Mouse (Mus musculus): Measurements from ENCODE around the gene Tmprss7. TPM values are rescaled to one million over a fixed set of nuclear protein-coding genes. Genes with fewer than 3 reads are reported as not detected.

Tmprss7 gene
- polyA plus RNA-seq, 1 experiment: 0.20 TPM

DNA sequence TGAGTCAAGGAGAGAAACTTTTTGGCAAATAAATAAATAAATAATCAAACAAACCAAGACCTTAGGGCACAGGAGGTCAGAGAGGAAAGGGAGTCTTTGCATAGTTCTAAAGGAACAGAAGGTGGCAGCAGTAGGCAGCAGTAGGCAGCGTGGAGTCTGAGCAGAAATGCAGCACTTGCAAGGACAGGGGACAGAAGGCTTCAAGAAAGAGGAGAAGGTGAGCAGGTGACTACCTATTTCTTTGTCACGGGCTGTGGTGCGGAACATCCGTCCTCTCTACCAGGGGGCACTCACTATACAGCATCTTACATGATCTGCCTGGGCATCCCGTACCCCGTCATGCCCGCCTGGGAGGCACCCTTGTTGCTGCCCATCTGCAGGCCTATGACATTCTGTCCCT, 17.8 kb upstream of the Tmprss7 start:
- Histone ChIP-seq H3K27me3 (ENCODE audit: control insufficient read depth, insufficient read depth, low read length) (no peaks in the 10 kb centered on the region), H3K4me1 (ENCODE audit: control insufficient read depth, insufficient read depth, insufficient read length, low read length) (no peaks in the 10 kb centered on the region), H3K27ac (ENCODE audit: insufficient read depth, low read depth, low read length) (no peak overlapping the region), H3K4me3 (ENCODE audit: low read depth, low read length) (no peak overlapping the region), H3K36me3 (ENCODE audit: control insufficient read depth, insufficient read depth, low read length) (no peaks in the 10 kb centered on the region)
- TF ChIP-seq CTCF (IDR thresholded peaks at IDR 0.05; ENCODE audit: extremely low read depth, insufficient read length, insufficient replicate concordance, low read depth, low read length) (peak; percentile 35; the same call in 1 of the 2 replicates), POLR2A (IDR thresholded peaks at IDR 0.05; ENCODE audit: low read depth, low read length) (no peak)
- WGBS: 69% methylated on average over 7 of the region's 7 CpGs

- Histone ChIP-seq H3K27ac (ENCODE audit: insufficient read depth, low read depth, low read length) (no peak overlapping the region), H3K4me1 (ENCODE audit: control insufficient read depth, insufficient read depth, insufficient read length, low read length) (no peaks in the 10 kb centered on the region), H3K36me3 (ENCODE audit: control insufficient read depth, insufficient read depth, low read length) (no peaks in the 10 kb centered on the region), H3K4me3 (ENCODE audit: low read depth, low read length) (no peak overlapping the region), H3K27me3 (ENCODE audit: control insufficient read depth, insufficient read depth, low read length) (no peaks in the 10 kb centered on the region)
- 71% methylated on average over 5 of the region's 5 CpGs for WGBS
- TF ChIP-seq POLR2A (IDR thresholded peaks at IDR 0.05; ENCODE audit: low read depth, low read length) (no peak), CTCF (IDR thresholded peaks at IDR 0.05; ENCODE audit: extremely low read depth, insufficient read length, insufficient replicate concordance, low read depth, low read length) (no peak)
These were observed 5.8 kb upstream of the Tmprss7 start for GRCm38 (mm10) chr16:45699301-45699700.

DNA sequence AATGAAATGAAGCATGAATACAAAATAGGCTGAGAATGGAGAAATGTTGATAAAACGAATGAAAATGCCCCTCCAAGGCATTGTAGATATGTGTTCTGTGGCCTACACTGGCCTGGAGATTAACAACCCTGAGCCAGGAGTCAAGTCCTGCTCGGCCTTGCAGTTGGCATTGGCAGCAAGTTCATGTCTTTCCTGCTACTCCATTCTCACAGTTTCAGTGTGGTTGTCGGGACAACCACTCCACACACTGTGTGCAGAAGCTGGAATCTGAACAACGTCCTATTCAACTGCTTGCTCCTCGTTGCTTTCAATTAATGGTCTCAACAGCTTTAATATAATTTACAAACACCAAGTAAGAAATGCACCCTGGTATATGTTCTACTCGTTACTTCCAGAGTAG, 4.5 kb upstream of the Tmprss7 start:
- TF ChIP-seq POLR2A (IDR thresholded peaks at IDR 0.05; ENCODE audit: low read depth, low read length) (no peak), CTCF (IDR thresholded peaks at IDR 0.05; ENCODE audit: extremely low read depth, insufficient read length, insufficient replicate concordance, low read depth, low read length) (no peak)
- no peaks in the 10 kb centered on the region for H3K4me1 ChIP-seq (ENCODE audit: control insufficient read depth, insufficient read depth, insufficient read length, low read length)
- no peaks in the 10 kb centered on the region for H3K27me3 ChIP-seq (ENCODE audit: control insufficient read depth, insufficient read depth, low read length)
- H3K4me3 ChIP-seq (ENCODE audit: low read depth, low read length): no peak overlapping the region
- H3K36me3 ChIP-seq (ENCODE audit: control insufficient read depth, insufficient read depth, low read length): no peaks in the 10 kb centered on the region
- 72% methylated on average over 6 of the region's 6 CpGs for WGBS
- H3K27ac ChIP-seq (ENCODE audit: insufficient read depth, low read depth, low read length): no peak overlapping the region

GRCm38 (mm10) chr16:45695445-45696160, 2.1 kb upstream of the Tmprss7 start:
- Histone ChIP-seq H3K36me3 (ENCODE audit: control insufficient read depth, insufficient read depth, low read length) (no peaks in the 10 kb centered on the region), H3K27ac (ENCODE audit: insufficient read depth, low read depth, low read length) (no peak overlapping the region), H3K4me1 (ENCODE audit: control insufficient read depth, insufficient read depth, insufficient read length, low read length) (no peaks in the 10 kb centered on the region), H3K27me3 (ENCODE audit: control insufficient read depth, insufficient read depth, low read length) (no peaks in the 10 kb centered on the region), H3K4me3 (ENCODE audit: low read depth, low read length) (no peak overlapping the region)
- WGBS: 75% methylated on average over 9 of the region's 9 CpGs
- no peak for TF ChIP-seq CTCF (IDR thresholded peaks at IDR 0.05; ENCODE audit: extremely low read depth, insufficient read length, insufficient replicate concordance, low read depth, low read length)
- TF ChIP-seq POLR2A (IDR thresholded peaks at IDR 0.05; ENCODE audit: low read depth, low read length): no peak

DNA sequence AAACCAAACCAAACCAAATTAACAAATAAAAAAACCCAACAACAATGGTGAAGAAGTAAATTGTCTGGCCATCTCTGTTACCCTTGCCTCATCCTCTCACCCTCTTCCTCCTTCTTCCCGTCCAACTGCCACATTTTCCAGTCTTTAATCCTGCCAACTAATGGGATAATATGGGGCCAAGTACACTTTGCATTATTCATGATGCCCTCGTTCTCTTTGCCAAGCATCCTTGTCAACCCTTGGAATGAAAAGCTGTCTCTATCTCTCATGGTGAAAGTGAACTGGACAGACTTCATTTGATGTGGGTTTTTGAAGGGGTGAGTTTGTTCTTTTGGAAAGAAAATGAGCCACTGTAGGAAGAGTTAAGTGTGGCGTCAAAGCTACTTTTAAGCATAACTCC, 607 bp downstream of the Tmprss7 start:
- no peak for TF ChIP-seq POLR2A (IDR thresholded peaks at IDR 0.05; ENCODE audit: low read depth, low read length)
- no peak for TF ChIP-seq CTCF (IDR thresholded peaks at IDR 0.05; ENCODE audit: extremely low read depth, insufficient read length, insufficient replicate concordance, low read depth, low read length)
- no peaks in the 10 kb centered on the region for H3K27me3 ChIP-seq (ENCODE audit: control insufficient read depth, insufficient read depth, low read length)
- no peak overlapping the region for H3K27ac ChIP-seq (ENCODE audit: insufficient read depth, low read depth, low read length)
- no peak overlapping the region for H3K4me3 ChIP-seq (ENCODE audit: low read depth, low read length)
- H3K4me1 ChIP-seq (ENCODE audit: control insufficient read depth, insufficient read depth, insufficient read length, low read length): no peaks in the 10 kb centered on the region
- 79% methylated on average over 3 of the region's 3 CpGs for WGBS
- H3K36me3 ChIP-seq (ENCODE audit: control insufficient read depth, insufficient read depth, low read length): no peaks in the 10 kb centered on the region

DNA sequence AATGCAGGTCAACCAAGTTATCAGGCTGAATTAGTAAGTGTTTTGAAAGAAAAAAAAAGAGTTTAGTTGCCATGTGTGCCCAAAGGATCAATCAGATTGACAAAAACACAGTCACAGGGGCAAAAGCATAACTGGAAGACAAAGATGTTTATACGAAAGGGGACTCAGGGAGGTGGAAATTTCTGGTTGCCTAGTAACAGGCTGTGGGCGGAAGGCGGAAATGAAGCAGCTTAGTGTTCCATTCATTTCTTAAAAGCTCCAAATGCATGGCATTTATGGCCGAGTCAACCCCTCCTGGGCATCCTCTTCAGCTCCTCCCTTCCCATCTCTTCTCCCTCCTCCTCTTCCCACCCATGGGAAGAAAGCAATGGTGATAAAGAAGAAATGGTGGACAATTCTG, 3.3 kb downstream of the Tmprss7 start:
- H3K36me3 ChIP-seq (ENCODE audit: control insufficient read depth, insufficient read depth, low read length): no peaks in the 10 kb centered on the region
- H3K4me1 ChIP-seq (ENCODE audit: control insufficient read depth, insufficient read depth, insufficient read length, low read length): no peaks in the 10 kb centered on the region
- no peak for TF ChIP-seq CTCF (IDR thresholded peaks at IDR 0.05; ENCODE audit: extremely low read depth, insufficient read length, insufficient replicate concordance, low read depth, low read length)
- no peak for TF ChIP-seq POLR2A (IDR thresholded peaks at IDR 0.05; ENCODE audit: low read depth, low read length)
- no peaks in the 10 kb centered on the region for H3K27me3 ChIP-seq (ENCODE audit: control insufficient read depth, insufficient read depth, low read length)
- no peak overlapping the region for H3K4me3 ChIP-seq (ENCODE audit: low read depth, low read length)
- no peak overlapping the region for H3K27ac ChIP-seq (ENCODE audit: insufficient read depth, low read depth, low read length)
- WGBS: 45% methylated on average over 4 of the region's 4 CpGs

GRCm38 (mm10) chr16:45686833-45687232, 6.6 kb downstream of the Tmprss7 start:
- H3K4me1 ChIP-seq (ENCODE audit: control insufficient read depth, insufficient read depth, insufficient read length, low read length): no peaks in the 10 kb centered on the region
- H3K36me3 ChIP-seq (ENCODE audit: control insufficient read depth, insufficient read depth, low read length): no peaks in the 10 kb centered on the region
- H3K4me3 ChIP-seq (ENCODE audit: low read depth, low read length): no peak overlapping the region
- 78% methylated on average over 3 of the region's 3 CpGs for WGBS
- H3K27ac ChIP-seq (ENCODE audit: insufficient read depth, low read depth, low read length): no peak overlapping the region
- no peaks in the 10 kb centered on the region for H3K27me3 ChIP-seq (ENCODE audit: control insufficient read depth, insufficient read depth, low read length)
- TF ChIP-seq CTCF (IDR thresholded peaks at IDR 0.05; ENCODE audit: extremely low read depth, insufficient read length, insufficient replicate concordance, low read depth, low read length): no peak
- TF ChIP-seq POLR2A (IDR thresholded peaks at IDR 0.05; ENCODE audit: low read depth, low read length): no peak

Data from small intestine, adult 2 months (tissue).